Mouse (Mus musculus) CH12F3 (cell line): ENCODE measurements around the gene Itpk1.

Experiments
- in situ Hi-C: fragments of 300-500 bp; cut with MboI; formaldehyde crosslinking; loops from 2 replicates; pipeline ENCODE4 v1.14.3; 2020; ENCODE audit warnings: low sequenced_read_pairs

The Itpk1 gene

DNA sequence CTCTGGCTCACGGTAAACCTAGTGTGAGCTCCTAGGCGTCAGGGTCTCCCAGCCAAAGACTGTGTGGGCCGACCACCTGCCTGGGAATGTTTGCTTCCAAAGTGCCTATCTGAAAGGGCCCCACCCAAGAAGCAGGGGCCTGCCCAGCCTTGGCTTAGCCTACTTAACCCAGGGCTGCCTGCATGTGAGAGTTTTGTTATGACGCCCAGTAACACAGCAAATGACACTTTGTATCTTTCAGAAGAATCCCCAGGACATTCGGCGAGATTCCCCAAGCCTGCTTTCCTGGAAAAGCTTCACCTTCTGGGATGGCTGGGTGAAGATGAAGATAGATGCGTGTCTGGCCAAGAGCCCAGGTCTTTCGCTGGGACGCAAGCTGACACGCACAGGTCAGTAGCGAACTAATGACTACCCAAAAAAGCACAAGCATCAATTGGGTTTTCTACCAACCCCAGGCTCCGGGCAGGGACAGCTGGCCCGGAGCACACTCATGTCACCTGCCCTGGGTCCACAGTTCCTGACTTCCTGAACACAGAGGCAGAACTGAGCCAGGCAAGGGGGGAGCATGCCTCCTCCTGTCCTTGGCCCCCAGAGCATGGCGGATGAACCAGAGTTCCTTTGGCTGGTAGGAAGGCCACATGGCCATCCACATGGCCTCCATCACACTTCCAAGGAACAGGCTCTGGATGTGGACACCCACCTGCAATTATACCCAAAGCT, 7.9 kb downstream of the Itpk1 start:
- in situ Hi-C loops: no loop called here

DNA sequence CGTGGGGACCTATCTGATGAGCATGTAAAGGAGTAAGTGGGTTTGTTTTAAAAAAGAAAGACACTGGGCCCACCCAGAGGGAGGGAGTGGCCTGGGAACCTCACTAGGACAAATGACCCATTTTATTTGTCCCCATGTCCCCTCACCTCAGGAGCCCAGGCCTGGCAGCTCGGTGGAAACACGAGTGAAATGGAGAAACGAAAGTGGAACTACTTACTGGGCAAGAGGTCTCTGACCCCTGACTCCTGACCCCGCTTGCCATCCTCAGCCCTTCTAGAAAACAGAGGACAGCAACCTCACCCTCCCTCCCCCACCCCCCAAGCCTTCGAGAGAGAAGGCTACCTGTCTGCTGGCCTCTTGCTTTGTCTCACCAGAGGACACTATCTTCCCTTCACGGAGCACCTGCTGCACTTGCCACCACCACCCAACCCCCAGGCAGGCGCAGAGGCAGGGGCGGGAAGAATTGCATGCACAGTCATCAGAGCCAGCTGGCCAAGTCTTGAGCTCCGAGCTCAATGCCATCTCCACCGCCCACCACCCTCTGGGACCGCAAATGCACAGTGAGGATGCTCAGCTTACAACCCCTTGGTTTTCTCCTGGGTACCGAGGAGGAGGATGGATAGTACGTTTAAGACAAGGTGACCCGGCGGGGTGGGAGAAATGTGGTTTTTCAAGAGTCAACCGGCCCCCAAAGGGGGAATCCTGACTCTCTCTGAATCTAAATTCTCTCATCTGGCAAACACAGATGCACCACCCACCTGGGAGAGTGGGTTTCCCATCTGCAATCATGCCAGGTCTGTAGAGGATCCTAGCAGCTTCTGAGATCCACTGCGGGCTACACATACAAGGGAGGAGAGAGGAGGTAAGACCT, 9.1 kb downstream of the Itpk1 start:
- in situ Hi-C loops: no loop called here

DNA sequence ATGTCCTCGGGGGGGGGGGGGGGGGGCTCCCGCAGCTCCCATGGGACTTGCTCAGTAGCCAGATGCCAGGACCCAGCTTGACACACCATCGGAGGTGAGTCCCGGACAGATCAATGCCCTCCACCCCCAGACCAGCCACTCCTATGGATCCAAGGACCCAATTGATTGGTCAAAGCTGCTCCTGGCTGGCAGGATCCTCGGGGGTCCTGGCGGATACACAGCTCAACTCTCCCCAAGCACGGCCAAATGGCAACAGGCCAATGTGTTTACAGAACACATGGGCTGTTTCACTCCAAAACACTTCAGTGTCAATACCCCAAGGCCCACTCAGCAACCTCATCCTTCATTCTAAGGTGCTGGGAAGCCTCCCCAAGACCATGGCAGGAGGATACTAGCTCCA, 13.0 kb downstream of the Itpk1 start:
- in situ Hi-C loops: no loop called here

DNA sequence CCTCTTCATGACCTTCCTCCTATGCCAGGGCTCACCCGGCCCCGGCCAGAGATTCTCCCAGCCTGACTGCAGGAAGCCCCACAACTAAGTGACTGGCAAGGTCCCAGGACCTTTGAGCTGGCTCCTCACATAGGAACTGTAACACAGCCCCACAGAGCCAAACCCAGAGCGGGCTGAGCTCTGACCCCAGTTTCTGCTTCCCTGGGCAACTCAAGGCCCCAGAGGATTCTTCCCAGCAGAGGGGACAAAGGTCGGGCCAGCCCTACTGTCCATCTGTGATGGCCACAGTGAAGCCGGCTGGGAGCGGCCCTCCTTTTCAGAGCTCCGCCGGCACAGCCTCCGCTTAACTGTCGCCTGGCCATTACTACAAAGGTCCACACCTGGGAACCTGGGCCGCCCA, 13.6 kb downstream of the Itpk1 start:
- in situ Hi-C loops: no loop called here

DNA sequence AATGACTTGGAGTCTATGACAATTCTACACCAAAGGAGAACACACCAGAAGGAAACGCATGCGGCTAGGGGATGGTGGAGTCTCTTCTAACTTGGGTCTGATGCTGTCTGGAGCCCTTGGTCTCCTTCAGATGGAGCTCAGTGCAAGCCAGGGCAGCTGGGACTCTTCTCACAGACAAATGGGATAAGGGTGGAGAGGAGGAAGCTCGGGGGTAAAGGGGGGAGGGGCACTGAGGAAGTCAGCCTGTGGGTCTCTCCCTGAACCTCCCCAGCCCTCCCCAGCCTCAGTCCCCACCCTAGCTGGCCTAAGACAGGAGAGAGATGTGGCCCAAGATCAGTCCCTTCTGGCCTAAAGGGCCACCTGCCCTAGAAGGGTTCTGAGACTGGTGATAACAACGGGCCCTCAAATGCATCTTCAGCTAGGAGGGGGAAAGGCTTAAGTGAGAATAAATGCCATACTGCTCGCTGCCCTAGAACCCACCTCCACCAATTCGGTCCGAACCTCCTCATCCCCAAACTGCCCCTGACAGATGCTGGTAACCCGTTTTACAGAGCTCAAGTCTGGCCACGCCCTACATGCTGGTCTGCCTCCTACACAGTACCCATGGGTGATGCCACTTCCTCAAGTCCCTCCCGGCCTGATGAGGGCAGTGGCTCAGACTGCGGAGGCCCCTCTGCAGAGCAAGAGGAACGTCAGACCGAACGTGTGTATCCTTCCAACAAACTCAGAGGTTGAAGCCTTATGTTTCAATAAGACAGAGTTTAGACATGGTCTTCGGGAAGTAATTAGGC, 14.8 kb downstream of the Itpk1 start:
- in situ Hi-C loops: no loop called here

DNA sequence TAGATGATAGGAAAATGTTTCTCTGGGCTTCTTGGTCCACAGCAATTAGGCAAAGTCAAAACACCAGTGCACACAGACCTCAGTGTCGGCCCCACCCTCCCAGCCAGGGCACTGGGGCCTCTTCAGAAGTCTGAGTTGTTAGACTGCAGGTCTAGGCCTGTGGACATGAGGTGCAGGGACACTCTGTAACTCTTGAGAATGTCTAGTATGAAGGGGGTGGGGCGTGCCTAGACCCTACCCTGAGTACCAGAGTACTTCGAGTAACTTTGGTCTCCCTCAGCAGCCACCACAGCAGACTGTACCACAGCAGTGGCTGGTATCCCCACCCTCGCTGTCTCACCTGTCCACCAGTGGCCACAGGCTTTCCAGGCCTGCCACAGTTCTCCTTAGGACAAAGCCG, 18.4 kb downstream of the Itpk1 start:
- in situ Hi-C loops: no loop called here

DNA sequence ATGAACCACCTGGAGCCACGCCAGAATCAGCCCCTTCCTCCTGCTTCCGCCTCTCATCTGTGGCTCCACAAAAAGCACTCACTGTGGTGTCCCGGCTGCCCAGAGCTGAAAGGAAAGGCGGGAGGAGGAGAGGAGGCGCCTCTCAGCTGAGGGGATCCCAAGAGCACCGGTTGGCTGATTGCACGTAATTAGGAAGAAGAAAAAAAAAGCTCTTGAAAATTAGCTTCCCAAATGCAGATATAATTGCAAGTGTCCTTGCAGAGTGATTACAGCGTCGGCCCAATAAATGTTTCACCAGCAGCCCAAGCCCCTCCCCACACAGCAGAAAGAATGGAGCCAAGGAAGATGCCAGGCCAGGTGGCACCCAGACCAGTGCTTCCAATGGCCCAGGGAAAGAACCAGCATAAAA, 19.2 kb downstream of the Itpk1 start:
- in situ Hi-C loops: no loop called here

DNA sequence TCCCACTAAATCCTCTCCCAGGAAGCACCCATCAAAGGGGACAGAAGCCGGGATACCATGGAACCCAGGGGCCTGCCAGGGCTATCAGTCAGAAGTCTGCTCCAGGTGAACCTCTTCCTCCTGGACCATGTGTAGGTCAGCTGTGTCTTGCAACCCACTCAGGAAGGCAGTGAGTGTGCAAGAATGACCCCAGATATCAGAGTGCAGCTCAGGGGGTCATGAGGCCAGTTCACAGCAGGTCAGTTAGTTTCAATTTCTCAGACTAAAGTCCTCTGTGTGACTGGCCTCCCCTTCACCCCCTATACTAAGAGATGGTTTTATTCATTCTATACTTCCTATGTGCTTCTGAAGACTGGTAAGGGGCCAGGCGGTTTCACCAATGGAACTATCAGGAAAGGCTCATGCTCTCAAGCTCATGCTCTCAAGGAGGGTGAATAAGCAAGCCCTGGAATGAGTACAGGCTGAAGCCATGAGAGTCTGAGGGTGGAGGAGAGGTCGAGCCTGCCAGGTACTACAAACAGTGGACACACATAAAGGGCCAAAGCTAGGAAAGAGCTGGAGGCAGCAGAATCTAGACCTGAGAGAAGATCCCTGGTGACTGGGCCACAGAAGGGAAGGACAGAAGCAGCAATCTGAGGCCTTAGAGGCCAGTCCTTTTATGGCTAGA, 19.9 kb downstream of the Itpk1 start:
- in situ Hi-C loops: no loop called here

DNA sequence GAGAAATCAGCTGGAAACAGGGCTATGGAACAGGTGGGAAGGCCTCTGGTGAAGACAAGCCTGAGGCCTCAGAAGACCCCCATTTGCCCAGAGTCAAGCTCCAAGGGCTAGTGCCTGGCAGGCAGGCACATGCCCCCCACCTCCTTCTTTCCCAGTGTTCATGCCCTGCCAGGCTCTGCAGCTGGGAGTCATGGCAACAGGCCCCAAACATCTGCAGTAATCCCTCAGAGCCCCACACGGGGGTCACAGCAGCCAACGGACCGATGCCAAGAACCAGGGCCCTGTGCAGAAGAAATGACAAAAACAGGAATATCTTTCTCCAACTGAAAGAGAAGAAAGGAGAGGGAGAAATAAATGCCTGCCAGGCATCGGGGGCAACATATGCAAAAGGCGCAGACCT, 20.8 kb downstream of the Itpk1 start:
- in situ Hi-C loops: no loop called here

DNA sequence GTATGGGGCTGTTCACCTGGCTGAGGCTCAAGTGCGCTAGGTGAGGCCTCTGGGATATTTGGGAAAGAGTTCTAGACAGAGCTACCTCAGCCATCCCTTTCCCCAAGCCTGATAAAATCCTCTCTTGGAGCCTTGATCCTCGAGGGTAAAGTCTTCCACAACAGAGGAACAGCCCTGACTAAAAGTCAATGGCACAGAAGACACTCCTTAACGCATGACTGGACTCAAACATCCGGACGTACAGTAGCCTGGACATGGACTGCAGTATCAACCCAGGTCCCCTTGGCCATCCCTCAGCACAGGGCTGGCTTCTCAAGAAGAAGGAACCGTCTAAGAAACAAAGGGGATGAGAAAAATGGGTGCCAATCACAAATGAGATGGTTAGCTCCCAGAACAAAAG, 21.3 kb downstream of the Itpk1 start:
- in situ Hi-C loops: no loop called here

DNA sequence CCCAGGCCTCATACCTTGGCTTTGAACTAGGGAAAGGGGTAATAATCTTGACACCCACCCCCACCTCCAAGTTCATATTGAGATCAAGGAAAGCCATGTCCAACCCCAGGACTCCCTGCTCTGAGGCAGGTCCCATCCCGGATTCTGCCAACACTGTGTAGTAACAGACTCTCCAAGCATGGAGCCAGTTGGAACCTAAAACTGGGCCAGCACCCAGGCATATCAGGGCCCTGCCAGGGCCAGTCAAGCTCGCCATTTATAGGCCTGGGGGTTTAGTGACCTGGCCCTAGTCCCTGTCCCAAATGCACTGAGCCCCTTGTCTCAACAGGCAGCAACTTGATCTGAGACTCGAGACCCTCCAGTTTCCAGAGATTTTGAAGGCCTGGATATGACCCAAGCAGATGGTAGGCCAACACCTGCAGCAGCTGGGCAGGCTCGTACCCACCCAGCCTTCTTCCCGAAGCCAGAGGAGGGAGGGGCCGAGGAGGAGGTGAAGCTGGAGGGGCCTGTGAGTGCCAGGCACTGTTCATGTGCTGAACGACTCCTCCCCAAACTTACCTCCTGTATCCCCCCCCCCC, 21.9 kb downstream of the Itpk1 start:
- in situ Hi-C loops: no loop called here

DNA sequence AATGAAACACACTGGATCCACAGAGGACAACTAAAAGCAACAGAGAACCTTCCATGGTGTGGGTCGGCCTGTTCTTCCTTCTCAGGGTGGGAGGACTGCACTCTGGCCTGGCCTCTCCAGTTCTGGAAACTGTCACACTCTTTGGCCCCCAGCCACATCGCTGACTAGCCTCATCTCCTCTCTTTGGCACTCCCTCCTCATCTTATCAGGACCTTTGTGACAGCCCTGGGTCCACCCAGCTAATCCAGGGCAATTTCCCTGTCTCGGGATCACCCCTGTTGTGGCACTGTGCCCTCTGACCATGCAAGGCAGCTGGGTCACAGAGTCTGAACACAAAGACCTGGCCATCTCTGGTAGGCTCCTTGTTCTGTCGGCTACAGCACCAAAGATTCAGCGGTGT, 22.6 kb downstream of the Itpk1 start:
- in situ Hi-C loops: no loop called here

DNA sequence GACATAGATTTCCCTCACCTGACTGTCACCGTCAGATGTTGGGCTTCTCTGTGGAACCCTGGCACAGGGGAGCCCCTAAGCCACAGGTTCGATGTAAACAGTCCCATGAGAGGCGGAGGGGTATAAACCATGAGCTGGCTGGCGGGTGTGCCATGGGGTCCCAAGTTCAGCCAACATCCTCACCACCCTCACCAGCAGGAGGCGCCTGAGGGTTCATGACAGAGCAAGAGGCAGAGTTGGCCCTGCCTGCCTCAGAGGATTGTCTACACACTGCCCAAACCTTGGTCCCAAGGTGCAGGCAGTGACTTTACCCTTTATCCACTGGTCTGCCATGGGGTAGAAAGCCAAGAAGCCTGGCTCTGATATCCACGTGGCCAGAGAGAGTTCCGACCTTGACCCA, 23.1 kb downstream of the Itpk1 start:
- in situ Hi-C loops: no loop called here

DNA sequence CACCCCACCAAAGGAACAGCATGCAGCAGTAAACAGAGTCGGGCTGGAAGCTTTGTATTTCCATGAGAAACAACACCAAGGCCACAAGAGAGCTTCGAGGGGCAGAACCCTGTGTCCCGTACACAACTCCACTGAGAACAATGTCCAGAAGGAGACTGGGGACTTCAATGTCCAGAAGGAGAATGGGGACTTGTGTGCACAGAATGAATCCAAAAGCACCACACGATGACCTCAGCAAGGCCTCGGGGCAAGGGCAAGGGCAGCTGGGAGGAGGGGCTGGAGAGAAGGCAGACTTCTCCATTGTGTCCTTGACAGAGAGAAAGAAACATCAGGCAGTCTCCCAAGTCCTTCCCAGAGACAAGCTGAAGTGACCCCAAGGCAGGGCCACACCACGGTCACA, 25.9 kb downstream of the Itpk1 start:
- in situ Hi-C loops: no loop called here

DNA sequence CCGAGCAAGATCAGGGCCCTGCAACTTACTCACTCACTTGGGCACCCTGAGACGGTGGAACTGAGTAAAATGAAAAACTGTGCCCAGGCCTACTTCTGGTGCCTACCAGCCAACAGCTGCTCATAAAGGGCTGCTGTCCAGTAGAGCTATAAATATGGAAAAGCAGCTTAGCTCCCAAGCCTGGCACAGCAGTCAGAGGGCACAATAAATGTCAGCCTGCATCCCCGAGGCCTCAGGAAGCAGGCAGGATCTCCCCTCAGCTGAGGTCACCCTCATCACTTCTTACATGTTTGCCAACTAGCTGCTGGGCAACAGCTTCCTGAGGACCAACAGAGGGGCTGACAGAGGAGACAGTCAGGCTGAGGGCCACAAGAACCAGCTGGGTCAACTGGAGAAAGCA, 27.6 kb downstream of the Itpk1 start:
- in situ Hi-C loops: no loop called here

DNA sequence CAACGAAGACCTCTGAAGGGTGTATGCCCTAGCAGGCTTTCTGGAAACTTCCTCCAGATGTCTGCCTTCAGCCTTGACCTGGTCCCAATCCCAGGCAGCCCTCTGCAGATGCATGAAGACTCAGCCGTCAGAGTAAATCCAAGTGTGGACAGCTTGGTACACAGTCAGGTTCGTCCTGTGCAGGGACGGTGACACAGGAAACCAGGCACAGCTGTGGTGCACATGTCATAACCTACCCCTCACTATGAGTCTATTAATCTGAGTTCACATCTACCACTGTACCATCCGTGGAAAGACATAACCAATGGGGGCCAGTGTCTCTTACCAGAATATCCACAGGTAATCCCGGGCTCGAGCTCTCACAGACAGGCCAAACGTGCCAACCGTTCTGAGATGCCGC, 30.2 kb downstream of the Itpk1 start:
- in situ Hi-C loops: no loop called here

DNA sequence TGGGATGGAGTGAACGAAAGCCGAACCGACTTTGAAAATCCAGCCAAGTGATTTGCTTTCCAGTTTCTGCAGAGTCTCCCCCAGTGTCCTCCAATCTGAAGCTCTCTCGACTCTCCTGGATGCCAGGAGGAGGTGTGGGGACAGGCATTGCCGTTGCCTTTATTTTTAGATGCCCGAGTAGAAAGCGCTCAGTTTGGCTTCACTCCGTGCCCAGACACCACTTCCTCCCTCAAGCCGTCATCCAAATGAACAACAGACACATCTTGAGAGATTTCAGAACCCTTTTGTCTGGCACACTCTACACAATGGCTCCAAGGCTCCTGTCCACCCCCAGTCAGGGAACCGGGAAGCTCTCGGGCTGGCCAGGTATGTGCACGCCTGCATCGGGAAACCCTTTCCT, 30.6 kb downstream of the Itpk1 start:
- in situ Hi-C loops: no loop called here

DNA sequence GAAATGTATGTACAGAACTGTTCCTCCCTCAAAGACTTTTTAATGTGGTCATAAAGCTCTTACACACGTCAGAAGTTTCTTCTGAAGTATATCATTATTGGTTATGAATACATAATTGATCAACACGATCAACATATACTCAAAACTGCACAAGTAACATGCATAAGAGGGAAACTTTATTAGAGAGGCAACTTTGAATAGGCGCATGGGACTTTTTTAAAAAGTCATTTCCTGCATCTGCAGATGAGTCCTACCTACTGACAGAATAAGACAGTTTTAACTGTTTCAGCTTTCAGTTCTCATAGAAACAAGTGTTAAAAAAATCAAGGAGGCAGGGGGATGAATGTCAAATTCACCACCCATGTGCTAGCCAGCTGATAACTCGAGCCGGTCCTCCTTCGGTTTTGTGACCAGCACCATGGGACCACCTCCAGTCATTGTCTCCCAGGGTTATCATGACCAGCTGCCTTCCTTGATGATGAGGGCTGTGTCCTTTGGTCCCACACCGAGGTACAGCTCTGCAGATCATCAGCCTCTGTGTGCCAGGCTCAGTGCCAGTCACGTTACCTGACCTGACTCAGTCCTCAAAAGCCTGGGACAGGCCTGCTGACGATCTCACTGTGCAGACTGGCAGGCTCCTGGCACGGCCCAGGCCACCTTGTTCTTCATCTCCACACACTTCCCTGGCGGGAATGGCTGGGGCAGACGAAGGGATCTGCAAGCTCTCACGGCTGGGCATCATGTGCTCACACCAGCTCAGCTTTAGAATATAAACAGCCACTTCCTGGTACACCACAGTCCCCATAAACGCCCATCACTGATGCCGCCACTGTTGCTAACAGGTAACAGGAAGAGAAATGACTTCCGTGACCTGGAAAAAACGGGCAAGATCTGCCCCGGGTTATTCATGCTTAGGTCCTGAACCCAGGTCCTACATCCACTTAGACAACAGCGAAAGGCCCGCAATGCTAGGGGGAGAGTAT, 31.6 kb downstream of the Itpk1 start:
- in situ Hi-C loops: no loop called here

DNA sequence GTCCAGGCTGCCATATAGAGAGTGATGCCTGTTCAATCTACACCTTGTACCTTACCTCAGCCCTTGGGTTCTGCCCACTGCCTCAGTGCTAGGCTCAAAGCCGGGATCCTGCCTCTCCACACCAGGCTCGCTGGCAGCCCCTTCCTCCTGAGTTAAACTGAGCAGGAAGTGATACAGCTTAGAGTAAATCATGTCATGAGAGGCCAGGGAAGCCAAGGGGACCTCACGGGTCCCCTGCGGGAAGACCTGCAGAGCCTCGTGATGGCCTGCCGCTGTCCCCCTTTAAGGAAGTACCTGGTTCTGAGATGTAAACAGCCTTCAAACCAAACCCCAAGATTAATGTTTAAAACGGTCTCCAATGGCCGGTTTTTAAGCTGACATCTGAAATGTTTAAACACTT, 32.6 kb downstream of the Itpk1 start:
- in situ Hi-C loops: no loop called here

DNA sequence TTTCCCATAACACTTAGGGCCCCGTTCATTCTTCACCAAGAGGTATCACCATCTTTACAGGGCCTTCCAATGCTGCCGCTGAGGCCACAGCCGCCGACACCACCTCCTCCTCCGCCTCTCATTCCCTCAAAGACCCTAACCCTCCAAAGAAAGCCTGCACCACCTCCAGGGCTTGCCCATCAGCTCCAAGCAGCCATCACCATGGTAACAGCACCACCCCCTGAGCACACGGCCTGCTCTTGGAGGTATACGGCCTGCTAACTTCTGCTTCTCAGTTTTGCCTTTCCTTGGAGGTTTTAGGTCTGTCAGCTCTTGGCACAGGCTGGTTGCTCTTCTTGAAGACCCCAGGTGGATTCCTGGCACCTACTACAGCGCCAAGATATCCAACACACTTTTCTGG, 33.9 kb downstream of the Itpk1 start:
- in situ Hi-C loops: no loop called here
